Mouse (Mus musculus) C2C12 (cell line): ENCODE measurements around the gene Kcna7.

Experiments
- CTCF ChIP-seq: IDR thresholded peaks from one replicate; pipeline ENCODE4 v1.5.1; 2011; ENCODE audit not compliant: control insufficient read depth, insufficient read depth, insufficient read length
- FOSL1 ChIP-seq: IDR thresholded peaks from one replicate; pipeline ENCODE4 v1.8.0; 2011; ENCODE audit warnings: mild to moderate bottlenecking, low read length; ENCODE audit not compliant: poor library complexity, insufficient read depth, severe bottlenecking
- MAX ChIP-seq: IDR thresholded peaks from one replicate; pipeline ENCODE4 v1.6.1; 2011; ENCODE audit warnings: mild to moderate bottlenecking, control low read depth
- MYOD1 ChIP-seq: IDR thresholded peaks from one replicate; pipeline ENCODE4 v1.6.1; 2011; ENCODE audit warnings: low read depth; ENCODE audit not compliant: control insufficient read depth, insufficient read length
- USF1 ChIP-seq: IDR thresholded peaks from one replicate; pipeline ENCODE4 v1.6.1; 2011; ENCODE audit warnings: low read depth, mild to moderate bottlenecking, control low read depth, moderate library complexity

GRCm38 (mm10) chr7:45415636-45416035 is 10.2 kb downstream of the Kcna7 start:
- TF ChIP-seq CTCF (no peak), MAX (no peak), USF1 (no peak), MYOD1 (peak; percentile 52), FOSL1 (no peak)
